Mouse (Mus musculus): ENCODE measurements around the gene Stap2. TPM values are rescaled to one million over a fixed set of nuclear protein-coding genes. Genes with fewer than 3 reads are reported as not detected.

Gene Stap2
- polyA plus RNA-seq, 1 experiment from 2014 or later = 22.0 TPM

DNA sequence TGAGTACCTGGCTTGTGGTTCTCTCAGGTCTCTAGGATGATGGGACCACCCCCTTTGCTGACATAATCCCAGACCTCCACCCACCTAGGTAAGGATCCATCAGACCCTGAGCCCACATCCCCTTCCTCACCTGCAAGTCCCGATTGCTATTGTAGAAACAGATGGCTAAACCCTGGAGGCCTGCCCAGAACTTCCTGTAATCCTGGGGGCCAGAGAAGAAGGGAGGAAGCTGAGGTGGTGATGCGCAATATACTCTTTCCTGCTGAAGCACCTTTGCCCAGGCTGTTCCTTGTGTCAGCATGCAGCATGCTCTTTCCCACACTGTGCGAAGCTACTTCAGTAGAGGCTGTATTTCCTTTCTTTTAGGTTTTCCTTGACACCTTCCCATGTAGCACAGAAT is 2.4 kb downstream of the Stap2 start:
- ATAC-seq (replicated peaks; ENCODE audit: low FRiP score, low read depth) = no peak
- no peak overlapping the region for H3K4me2 ChIP-seq (ENCODE audit: low read length)
- 75% methylated on average over 3 of the region's 3 CpGs for WGBS

GRCm38 (mm10) chr17:55999794-56000499 is 5.4 kb downstream of the Stap2 start:
- DNase-seq (ENCODE audit: low spot score) = no peak
- Histone ChIP-seq H3K4me2 (ENCODE audit: low read length) (peak overlapping the region; percentile 28), H3K4me3 (replicated peaks; ENCODE audit: low read depth, low read length) (no peak overlapping the region), H3K27me3 (ENCODE audit: insufficient read depth, low read length) (no peaks in the 10 kb centered on the region), H3K9ac (ENCODE audit: low read depth, low read length) (no peak overlapping the region), H3K36me3 (ENCODE audit: insufficient read depth, low read length) (no peaks in the 10 kb centered on the region), H3K4me1 (replicated peaks; ENCODE audit: insufficient read depth, low read length) (no peaks in the 10 kb centered on the region), H3K27ac (no peak overlapping the region), H3K9me3 (replicated peaks; ENCODE audit: low read length) (no peaks in the 10 kb centered on the region)
- WGBS = 18% methylated on average over 30 of the region's 30 CpGs
- peak; percentile 22; the same call in 1 of the 2 replicates for TF ChIP-seq CTCF (IDR thresholded peaks at IDR 0.05; ENCODE audit: low read depth)
- peak; percentile 47 for ATAC-seq (replicated peaks; ENCODE audit: low FRiP score, low read depth)

More for the DNA sequence above, 2.4 kb downstream of the Stap2 start:
- H3K27ac ChIP-seq = no peak overlapping the region
- no peaks in the 10 kb centered on the region for H3K36me3 ChIP-seq (ENCODE audit: insufficient read depth, low read length)
- no peak overlapping the region for H3K4me3 ChIP-seq (replicated peaks; ENCODE audit: low read depth, low read length)
- no peaks in the 10 kb centered on the region for H3K9me3 ChIP-seq (replicated peaks; ENCODE audit: low read length)
- no peak for DNase-seq (ENCODE audit: low spot score)
- peaks cover 3% of the 10 kb centered on the region; the same call in 1 of the 2 replicates for H3K4me1 ChIP-seq (replicated peaks; ENCODE audit: insufficient read depth, low read length)
- H3K27me3 ChIP-seq (ENCODE audit: insufficient read depth, low read length) = no peaks in the 10 kb centered on the region
- TF ChIP-seq CTCF (IDR thresholded peaks at IDR 0.05; ENCODE audit: low read depth) = no peak
- no peak overlapping the region for H3K9ac ChIP-seq (ENCODE audit: low read depth, low read length)

DNA sequence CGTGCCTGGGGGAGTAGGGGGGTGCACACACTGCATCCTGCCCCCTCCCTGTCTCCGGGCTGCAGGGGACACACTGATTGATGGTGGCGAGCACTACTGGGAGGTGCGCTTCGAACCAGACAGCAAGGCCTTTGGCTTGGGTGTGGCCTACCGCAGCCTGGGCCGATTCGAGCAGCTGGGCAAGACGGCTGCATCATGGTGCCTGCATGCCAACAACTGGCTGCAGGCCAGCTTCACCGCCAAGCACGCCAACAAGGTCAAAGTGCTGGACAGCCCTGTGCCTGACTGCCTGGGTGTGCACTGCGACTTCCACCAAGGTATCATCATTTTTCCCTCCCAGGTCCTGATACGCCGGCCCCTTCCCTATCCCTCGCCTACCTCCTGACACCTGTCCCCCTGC is 9.4 kb downstream of the Stap2 start:
- H3K27ac ChIP-seq = no peak overlapping the region
- H3K9me3 ChIP-seq (replicated peaks; ENCODE audit: low read length) = no peaks in the 10 kb centered on the region
- no peaks in the 10 kb centered on the region for H3K36me3 ChIP-seq (ENCODE audit: insufficient read depth, low read length)
- no peak for ATAC-seq (replicated peaks; ENCODE audit: low FRiP score, low read depth)
- H3K9ac ChIP-seq (ENCODE audit: low read depth, low read length) = no peak overlapping the region
- WGBS = 79% methylated on average over 15 of the region's 15 CpGs
- TF ChIP-seq CTCF (IDR thresholded peaks at IDR 0.05; ENCODE audit: low read depth) = no peak
- H3K4me2 ChIP-seq (ENCODE audit: low read length) = no peak overlapping the region
- no peak overlapping the region for H3K4me3 ChIP-seq (replicated peaks; ENCODE audit: low read depth, low read length)
- H3K4me1 ChIP-seq (replicated peaks; ENCODE audit: insufficient read depth, low read length) = no peaks in the 10 kb centered on the region
- no peak for DNase-seq (ENCODE audit: low spot score)
- no peaks in the 10 kb centered on the region for H3K27me3 ChIP-seq (ENCODE audit: insufficient read depth, low read length)

GRCm38 (mm10) chr17:55990278-55990898 is 15.0 kb downstream of the Stap2 start:
- H3K4me3 ChIP-seq (replicated peaks; ENCODE audit: low read depth, low read length) = no peak overlapping the region
- no peak for TF ChIP-seq CTCF (IDR thresholded peaks at IDR 0.05; ENCODE audit: low read depth)
- 88% methylated on average over 8 of the region's 8 CpGs for WGBS
- peaks cover 6% of the 10 kb centered on the region; the same call in 1 of the 2 replicates for H3K4me1 ChIP-seq (replicated peaks; ENCODE audit: insufficient read depth, low read length)
- no peak overlapping the region for H3K27ac ChIP-seq
- H3K9ac ChIP-seq (ENCODE audit: low read depth, low read length) = no peak overlapping the region
- no peaks in the 10 kb centered on the region for H3K9me3 ChIP-seq (replicated peaks; ENCODE audit: low read length)
- no peaks in the 10 kb centered on the region for H3K36me3 ChIP-seq (ENCODE audit: insufficient read depth, low read length)
- H3K27me3 ChIP-seq (ENCODE audit: insufficient read depth, low read length) = no peaks in the 10 kb centered on the region
- no peak overlapping the region for H3K4me2 ChIP-seq (ENCODE audit: low read length)
- ATAC-seq (replicated peaks; ENCODE audit: low FRiP score, low read depth) (no peak), DNase-seq (ENCODE audit: low spot score) (no peak)

DNA sequence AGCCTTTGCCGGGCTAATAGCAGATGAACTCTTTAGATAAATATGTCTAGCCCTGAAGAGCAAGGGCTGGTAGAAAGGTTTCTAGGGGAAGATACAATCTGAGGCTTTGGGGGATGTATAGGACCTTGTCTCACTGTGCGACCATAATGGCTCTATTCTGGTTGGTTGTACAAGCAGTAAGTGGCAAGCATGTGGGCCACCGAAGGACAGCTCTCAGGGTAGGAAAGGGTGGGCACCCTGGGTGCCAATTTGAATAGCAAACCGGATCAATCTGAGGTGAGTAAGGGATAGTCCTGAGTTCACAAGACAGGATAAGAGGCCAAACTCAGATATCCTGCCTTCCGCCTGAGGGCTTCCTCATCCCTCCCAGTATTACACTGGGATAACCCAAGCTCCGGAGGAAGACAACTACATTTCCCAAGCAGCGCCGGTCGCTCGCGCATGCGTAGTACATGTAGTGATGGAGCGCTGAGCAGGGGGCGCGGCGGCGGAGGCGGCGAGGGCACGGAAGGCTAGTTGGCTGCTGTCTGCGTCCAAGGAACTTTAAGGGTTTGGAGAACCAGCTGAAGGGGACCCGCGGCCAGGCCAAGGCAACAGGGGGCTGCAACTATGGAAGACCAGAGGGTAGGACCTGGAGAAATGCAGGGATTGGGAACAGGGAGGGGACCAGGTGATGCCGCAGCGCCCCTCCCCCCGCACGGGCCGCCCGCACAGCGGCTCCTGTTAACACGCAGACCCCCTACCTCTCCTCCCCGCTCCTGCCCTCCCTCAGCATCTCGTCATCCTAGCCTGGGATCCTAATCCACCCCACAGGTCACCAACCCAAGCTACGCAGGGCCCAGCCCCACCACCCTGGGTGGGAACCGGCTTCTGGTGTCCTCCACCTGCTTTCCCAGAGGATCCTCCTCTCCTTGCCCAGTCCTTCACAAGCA is 19.1 kb downstream of the Stap2 start, which contains the start of gene Fsd1:
TSS of gene Fsd1 (plus strand) at position 480 of the 932 bp plus-strand sequence.
- H3K4me2 ChIP-seq (ENCODE audit: low read length) = peak within 1 kb of the TSS; percentile 61
- no peaks in the 10 kb centered on the region for H3K36me3 ChIP-seq (ENCODE audit: insufficient read depth, low read length)
- H3K4me3 ChIP-seq (replicated peaks; ENCODE audit: low read depth, low read length) = peak within 1 kb of the TSS; percentile 31; the same call in 1 of the 2 replicates
- TF ChIP-seq CTCF (IDR thresholded peaks at IDR 0.05; ENCODE audit: low read depth) = no peak
- 0 out of 2 replicates have a peak within 1 kb of the TSS, but pooled peaks have one; percentile 18 for H3K9ac ChIP-seq (ENCODE audit: low read depth, low read length)
- H3K27ac ChIP-seq = no peak within 1 kb of the TSS
- ATAC-seq (replicated peaks; ENCODE audit: low FRiP score, low read depth) (peak; percentile 24; the same call in 1 of the 2 replicates), DNase-seq (ENCODE audit: low spot score) (peak; percentile 83)
- H3K4me1 ChIP-seq (replicated peaks; ENCODE audit: insufficient read depth, low read length) = peaks cover 6% of the 10 kb centered on the region; the same call in 1 of the 2 replicates
- 9% methylated on average over 30 of the region's 35 CpGs for WGBS
- H3K27me3 ChIP-seq (ENCODE audit: insufficient read depth, low read length) = no peaks in the 10 kb centered on the region
- no peaks in the 10 kb centered on the region for H3K9me3 ChIP-seq (replicated peaks; ENCODE audit: low read length)

- no peak for ATAC-seq (replicated peaks; ENCODE audit: low FRiP score, low read depth)
- Histone ChIP-seq H3K4me2 (ENCODE audit: low read length) (no peak overlapping the region), H3K36me3 (ENCODE audit: insufficient read depth, low read length) (no peaks in the 10 kb centered on the region), H3K4me3 (replicated peaks; ENCODE audit: low read depth, low read length) (no peak overlapping the region), H3K27ac (no peak overlapping the region), H3K9ac (ENCODE audit: low read depth, low read length) (no peak overlapping the region), H3K27me3 (ENCODE audit: insufficient read depth, low read length) (no peaks in the 10 kb centered on the region), H3K9me3 (replicated peaks; ENCODE audit: low read length) (no peaks in the 10 kb centered on the region), H3K4me1 (replicated peaks; ENCODE audit: insufficient read depth, low read length) (no peaks in the 10 kb centered on the region)
- 38% methylated on average over 3 of the region's 3 CpGs for WGBS
- TF ChIP-seq CTCF (IDR thresholded peaks at IDR 0.05; ENCODE audit: low read depth) = no peak
- DNase-seq (ENCODE audit: low spot score) = no peak
Measured at GRCm38 (mm10) chr17:55977301-55977700, 28.1 kb downstream of the Stap2 start.

Measured in kidney, postnatal 0 days (tissue).